Mouse (Mus musculus): Measurements from ENCODE around the gene Tppp. TPM values are rescaled to one million over a fixed set of nuclear protein-coding genes. Genes with fewer than 3 reads are reported as not detected.
"Not testable (repeated sequence)": the region's sequence is repeated elsewhere in the genome, so short reads cannot be mapped to it uniquely, and the experiment has no call there.

Gene Tppp
- polyA plus RNA-seq, 1 experiment from 2014 or later = 7.3 TPM

DNA sequence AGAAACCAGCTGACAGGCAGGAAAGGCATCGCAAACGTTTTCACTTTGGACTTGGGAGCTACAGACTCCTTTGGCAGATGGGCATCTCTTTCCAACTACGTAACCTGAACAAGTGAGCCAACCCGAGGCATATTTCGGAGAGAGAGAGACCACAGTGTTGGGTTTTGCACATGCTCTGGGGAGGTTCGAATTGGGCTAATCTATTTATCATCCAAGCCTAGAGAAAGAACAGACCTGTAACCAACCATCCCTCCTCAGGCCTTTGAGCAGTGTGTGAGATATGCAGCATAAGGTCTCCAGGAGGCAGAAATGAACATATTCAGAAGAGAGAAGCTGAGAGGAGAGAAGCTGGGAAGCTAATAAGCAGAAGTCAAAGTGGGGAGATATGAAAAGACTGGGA lies 8.2 kb upstream of the Tppp start:
- ATAC-seq (ENCODE audit: low FRiP score) = no peak
- Histone ChIP-seq H3K9ac (no peak overlapping the region), H3K36me3 (no peaks in the 10 kb centered on the region), H3K4me1 (replicated peaks) (no peaks in the 10 kb centered on the region), H3K27ac (no peak overlapping the region), H3K4me3 (no peak overlapping the region), H3K4me2 (no peak overlapping the region), H3K27me3 (peaks cover 10% of the 10 kb centered on the region), H3K9me3 (no peaks in the 10 kb centered on the region)
- WGBS = 82% methylated on average over 6 of the region's 6 CpGs

DNA sequence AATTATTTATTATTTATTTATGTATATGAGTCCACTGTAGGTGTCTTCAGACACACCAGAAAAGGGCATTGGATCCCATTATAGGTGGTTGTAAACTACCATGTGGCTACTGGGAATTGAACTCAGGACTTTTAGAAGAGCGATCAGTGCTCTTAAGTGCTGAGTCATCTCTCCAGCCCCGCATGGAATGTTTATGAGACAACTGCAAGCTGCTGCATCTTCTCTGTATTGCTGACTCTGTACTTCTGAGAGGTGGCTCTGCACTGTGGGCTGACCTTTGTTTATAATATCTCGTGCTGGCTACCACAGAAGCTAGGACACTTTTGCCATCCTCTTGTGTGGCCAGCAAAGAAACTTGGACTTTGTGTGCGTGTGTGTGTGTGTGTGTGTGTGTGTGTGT lies 7.7 kb upstream of the Tppp start:
- no peak overlapping the region for H3K4me2 ChIP-seq
- no peak overlapping the region for H3K4me3 ChIP-seq
- no peaks in the 10 kb centered on the region for H3K9me3 ChIP-seq
- ATAC-seq (ENCODE audit: low FRiP score) = no peak
- no peak overlapping the region for H3K27ac ChIP-seq
- H3K27me3 ChIP-seq = peaks cover 11% of the 10 kb centered on the region
- no peak overlapping the region for H3K9ac ChIP-seq
- no peaks in the 10 kb centered on the region for H3K36me3 ChIP-seq
- no peaks in the 10 kb centered on the region for H3K4me1 ChIP-seq (replicated peaks)
- 79% methylated on average over 4 of the region's 4 CpGs for WGBS

DNA sequence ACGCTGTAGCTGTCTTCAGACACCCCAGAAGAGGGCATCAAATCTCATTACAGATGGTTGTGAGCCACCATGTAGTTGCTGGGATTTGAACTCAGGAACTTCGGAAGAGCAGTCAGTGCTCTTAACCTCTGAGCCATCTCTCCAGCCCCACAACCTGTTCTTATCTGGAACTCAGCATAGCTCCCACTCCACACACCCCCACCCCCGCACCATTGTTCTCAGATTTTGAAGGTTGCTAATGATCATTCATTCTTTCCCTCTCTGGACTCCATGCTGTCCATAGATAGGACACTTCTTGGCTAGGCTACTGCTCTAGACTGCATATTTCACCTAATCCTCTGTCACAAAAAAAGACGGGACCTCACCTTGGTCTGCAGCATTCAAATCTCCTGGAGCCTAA lies 2.3 kb upstream of the Tppp start:
- not testable (repeated sequence) for ATAC-seq (ENCODE audit: low FRiP score); H3K9me3 ChIP-seq
- peaks cover 41% of the 10 kb centered on the region for H3K27me3 ChIP-seq

DNA sequence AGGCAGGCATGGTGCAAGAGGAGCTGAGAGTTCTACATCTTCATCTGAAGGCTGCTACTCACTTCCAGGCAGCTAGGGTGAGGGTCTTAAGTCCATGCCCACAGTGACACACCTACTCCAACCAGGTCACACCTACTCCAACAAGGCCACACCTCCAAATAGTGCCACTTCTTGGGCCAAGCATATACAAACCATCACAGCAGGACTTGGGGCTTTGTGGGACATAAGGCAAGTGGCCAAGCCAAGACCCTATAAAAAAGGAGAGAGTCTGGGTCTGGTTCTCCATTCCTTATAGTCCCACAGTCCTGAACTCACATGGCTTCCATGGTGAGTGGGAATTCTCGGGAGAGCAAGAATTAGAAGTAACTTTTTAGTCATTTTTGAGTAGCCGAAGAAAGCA lies 991 bp upstream of the Tppp start:
- ATAC-seq (ENCODE audit: low FRiP score); H3K9ac ChIP-seq; H3K4me3 ChIP-seq; H3K36me3 ChIP-seq; H3K27ac ChIP-seq; H3K9me3 ChIP-seq: not testable (repeated sequence)
- Histone ChIP-seq H3K4me1 (replicated peaks) (peaks cover 14% of the 10 kb centered on the region), H3K27me3 (peaks cover 49% of the 10 kb centered on the region), H3K4me2 (peak overlapping the region; percentile 97; the same call in 1 of the 2 replicates)
- WGBS = 86% methylated on average over 2 of the region's 2 CpGs

More for the DNA sequence above, 2.3 kb upstream of the Tppp start:
- peaks cover 14% of the 10 kb centered on the region for H3K4me1 ChIP-seq (replicated peaks)
- H3K27ac ChIP-seq, H3K36me3 ChIP-seq, H3K9ac ChIP-seq, H3K4me2 ChIP-seq, H3K4me3 ChIP-seq: not testable (repeated sequence)
- 92% methylated on average over 4 of the region's 4 CpGs for WGBS

DNA sequence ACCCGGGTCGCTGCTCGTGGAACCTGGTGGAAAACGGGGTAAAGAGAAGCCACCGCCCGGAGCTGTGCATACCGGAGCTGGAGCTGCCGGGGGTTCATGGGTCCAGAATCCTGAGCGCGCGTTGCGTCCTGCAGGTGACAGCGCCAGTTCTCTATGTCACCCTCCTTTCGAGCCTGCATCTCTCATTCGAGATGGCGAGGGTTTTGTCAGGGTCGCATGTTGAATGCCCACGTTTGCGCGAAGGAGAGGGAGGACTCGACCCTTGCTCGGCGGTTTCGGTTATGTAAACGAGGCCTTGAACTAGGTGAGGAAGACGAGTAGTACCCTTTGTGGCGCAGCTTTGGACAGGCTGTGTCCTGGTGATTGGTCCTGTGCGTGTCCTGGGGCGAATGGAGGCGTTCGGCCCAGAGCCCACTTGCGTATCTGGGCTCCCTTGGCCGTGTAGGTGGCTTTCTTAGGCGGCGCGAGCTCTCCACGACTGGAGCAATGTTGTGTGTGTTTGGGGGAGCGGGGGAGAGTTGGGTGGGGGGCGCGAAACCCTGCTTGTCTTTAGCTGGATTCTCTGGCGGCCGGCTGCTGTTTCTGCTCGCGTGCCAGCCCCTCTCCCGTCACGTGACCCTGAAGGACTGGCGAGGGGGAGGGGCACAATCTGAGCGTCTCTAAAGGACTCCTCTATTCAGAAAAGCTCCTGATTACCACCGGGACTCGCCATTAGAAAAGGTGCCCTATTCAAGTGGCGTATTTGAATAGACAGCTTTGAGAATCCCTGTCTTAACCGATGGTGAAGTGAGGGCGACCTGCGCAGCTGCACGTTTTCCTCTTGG lies 796 bp downstream of the Tppp start:
- Histone ChIP-seq H3K36me3 (no peaks in the 10 kb centered on the region), H3K9ac (peak overlapping the region; percentile 84), H3K4me2 (peak overlapping the region; percentile 97), H3K4me3 (peak overlapping the region; percentile 66), H3K27ac (peak overlapping the region; percentile 87), H3K9me3 (no peaks in the 10 kb centered on the region), H3K4me1 (replicated peaks) (peaks cover 20% of the 10 kb centered on the region), H3K27me3 (peaks cover 49% of the 10 kb centered on the region)
- peak; percentile 76 for ATAC-seq (ENCODE audit: low FRiP score)
- under 1% methylated on average over 55 of the region's 55 CpGs for WGBS

DNA sequence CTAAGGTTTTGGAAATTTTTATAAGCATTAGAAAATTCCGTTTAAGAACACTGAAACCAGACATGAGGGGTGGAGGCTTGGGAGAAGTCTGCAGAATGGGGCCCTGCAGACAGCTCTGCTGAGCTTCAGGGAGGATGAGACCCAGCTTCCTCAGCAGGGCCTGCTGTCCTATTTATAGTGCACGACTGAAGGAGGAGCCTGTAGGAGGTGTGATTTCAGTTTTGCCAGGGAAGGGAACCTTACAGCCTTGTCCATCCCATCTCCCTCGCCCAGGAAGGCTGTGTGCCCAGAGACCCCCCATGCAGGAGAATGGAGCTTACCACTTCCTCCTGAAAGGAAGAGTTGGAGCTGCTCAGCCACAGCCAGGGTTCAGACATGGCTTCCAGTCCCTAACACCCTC lies 1.5 kb downstream of the Tppp start:
- 13% methylated on average over 3 of the region's 3 CpGs for WGBS
- H3K27me3 ChIP-seq = peaks cover 45% of the 10 kb centered on the region

DNA sequence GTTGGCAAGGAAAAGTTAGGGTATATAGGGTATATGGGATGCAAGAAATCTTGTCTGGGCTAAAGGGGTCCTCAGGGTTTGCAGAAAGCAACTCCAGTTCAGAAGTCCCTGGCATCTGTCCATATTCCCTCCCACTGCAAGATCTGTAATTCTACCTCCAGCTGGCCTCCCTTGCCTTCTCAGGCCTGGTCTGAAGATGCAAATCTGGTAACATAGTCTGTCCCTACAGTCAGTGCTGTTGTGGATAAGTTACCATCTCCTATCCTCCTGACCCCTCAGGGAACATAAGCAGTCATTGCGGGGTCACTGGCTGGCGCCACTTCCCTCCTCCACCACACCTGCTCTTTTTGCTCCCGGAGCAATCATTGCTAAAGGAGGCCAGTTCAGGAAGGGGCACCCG lies 6.7 kb downstream of the Tppp start:
- no peak overlapping the region for H3K4me2 ChIP-seq
- H3K9ac ChIP-seq = no peak overlapping the region
- H3K27ac ChIP-seq = no peak overlapping the region
- H3K4me1 ChIP-seq (replicated peaks) = peaks cover 27% of the 10 kb centered on the region
- H3K27me3 ChIP-seq = peaks cover 14% of the 10 kb centered on the region; the same call in 1 of the 2 replicates
- no peaks in the 10 kb centered on the region for H3K36me3 ChIP-seq
- ATAC-seq (ENCODE audit: low FRiP score) = no peak; the same call in 1 of the 2 replicates
- H3K9me3 ChIP-seq = no peaks in the 10 kb centered on the region
- no peak overlapping the region for H3K4me3 ChIP-seq
- WGBS = 75% methylated on average over 4 of the region's 4 CpGs

More for the DNA sequence above, 1.5 kb downstream of the Tppp start:
- Histone ChIP-seq H3K4me1 (replicated peaks) (peaks cover 25% of the 10 kb centered on the region), H3K9ac (peak overlapping the region; percentile 84), H3K4me3 (peak overlapping the region; percentile 66), H3K9me3 (no peaks in the 10 kb centered on the region), H3K36me3 (no peaks in the 10 kb centered on the region), H3K4me2 (peak overlapping the region; percentile 97), H3K27ac (peak overlapping the region; percentile 87)
- peak; percentile 29 for ATAC-seq (ENCODE audit: low FRiP score)

DNA sequence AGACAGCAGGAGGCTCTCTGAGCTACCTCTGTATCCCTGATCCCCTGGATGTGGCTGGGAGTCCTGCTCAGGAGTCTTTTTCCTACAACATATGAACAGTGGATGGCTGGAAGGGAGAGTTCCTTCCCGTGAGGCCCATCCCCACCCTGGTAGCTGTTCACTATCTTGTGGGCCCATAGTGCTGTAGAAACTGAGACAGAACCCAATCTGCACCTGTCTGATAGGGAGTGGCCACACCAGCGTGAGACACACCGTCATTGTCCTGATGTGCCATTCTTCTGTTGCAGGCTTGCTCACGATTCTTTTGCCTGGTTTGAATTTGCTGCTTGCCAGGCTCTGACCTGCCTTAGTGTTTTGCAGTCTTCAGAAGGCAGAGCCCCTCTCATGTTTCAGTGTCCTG lies 8.2 kb downstream of the Tppp start:
- H3K27me3 ChIP-seq = peaks cover 2% of the 10 kb centered on the region; the same call in 1 of the 2 replicates
- 87% methylated on average over 4 of the region's 4 CpGs for WGBS
- H3K27ac ChIP-seq = no peak overlapping the region
- H3K9me3 ChIP-seq = no peaks in the 10 kb centered on the region
- H3K36me3 ChIP-seq = peaks cover 6% of the 10 kb centered on the region; the same call in 1 of the 2 replicates
- no peak overlapping the region for H3K4me3 ChIP-seq
- no peak for ATAC-seq (ENCODE audit: low FRiP score)
- H3K9ac ChIP-seq = no peak overlapping the region
- H3K4me1 ChIP-seq (replicated peaks) = peaks cover 18% of the 10 kb centered on the region
- no peak overlapping the region for H3K4me2 ChIP-seq

DNA sequence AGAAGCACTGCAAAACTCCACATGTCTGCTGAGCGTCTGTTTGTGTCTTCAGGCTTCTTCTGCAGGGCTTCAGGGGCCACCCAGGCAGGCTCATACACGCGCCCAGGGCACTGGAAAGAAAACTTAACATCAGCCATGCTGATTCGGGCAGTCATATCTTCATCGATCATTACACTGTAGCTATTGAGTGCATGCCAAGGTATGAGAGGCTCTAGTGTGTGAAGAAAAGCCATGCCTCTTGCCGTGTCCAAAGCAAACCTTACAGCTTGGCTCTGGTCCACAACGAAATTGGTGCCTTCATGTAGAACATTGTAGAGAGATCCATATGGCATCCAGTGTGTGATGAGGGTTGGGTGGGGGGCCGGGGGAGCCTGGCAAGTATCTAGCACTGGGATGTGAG lies 9.8 kb downstream of the Tppp start:
- H3K4me2 ChIP-seq; H3K9me3 ChIP-seq; H3K4me3 ChIP-seq; H3K36me3 ChIP-seq; H3K27me3 ChIP-seq; ATAC-seq (ENCODE audit: low FRiP score); H3K9ac ChIP-seq; H3K27ac ChIP-seq: not testable (repeated sequence)
- 89% methylated on average over 8 of the region's 8 CpGs for WGBS
- peaks cover 18% of the 10 kb centered on the region for H3K4me1 ChIP-seq (replicated peaks)

DNA sequence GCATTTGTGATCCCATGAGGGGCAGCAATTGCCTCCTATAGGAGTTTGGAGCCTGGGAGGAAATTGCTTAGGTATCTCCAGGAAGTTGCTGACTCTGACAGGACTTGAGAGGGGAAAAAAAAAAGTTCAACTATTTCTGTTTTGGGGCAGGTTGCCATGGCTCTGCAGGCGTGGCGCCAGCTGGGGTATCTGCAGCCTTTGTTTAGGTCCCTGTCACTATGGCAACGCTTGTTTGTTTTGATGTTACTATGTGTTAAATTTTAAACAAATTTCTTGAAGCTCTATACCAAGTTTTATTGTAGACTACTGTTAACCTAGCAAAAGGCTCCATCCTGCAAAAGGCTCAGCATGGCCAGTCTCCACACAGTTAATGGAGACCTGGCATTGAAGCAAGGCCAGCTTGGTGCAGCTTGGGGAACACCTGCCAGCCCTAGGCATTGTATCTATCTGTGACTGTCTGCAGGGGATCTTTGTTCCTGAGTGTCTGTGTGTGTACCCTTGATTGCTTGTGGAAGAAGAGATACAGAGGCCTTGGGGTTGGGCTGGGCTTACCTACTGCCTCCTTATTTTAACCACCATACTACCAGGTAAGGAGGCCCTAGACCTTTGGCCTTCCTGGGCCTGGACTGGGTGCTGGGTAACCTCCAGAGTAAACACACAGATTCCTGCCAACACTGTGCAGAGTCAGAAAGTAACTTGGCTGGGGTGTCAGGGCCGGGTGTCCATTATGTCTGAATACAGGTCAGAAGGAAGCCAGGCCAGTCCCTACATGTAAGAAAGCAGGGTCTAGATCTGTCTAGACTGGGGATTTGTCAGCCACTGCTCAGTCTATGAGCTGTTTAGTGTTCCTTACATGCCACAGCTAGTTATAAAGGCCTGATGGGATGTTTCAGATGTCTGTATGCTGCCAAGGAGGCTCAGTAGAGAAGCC lies 16.2 kb downstream of the Tppp start:
- H3K4me1 ChIP-seq (replicated peaks) = peaks cover 14% of the 10 kb centered on the region
- H3K9me3 ChIP-seq = no peaks in the 10 kb centered on the region
- no peak overlapping the region for H3K4me3 ChIP-seq
- H3K27ac ChIP-seq = 0 out of 2 replicates have a peak overlapping the region, but pooled peaks have one; percentile 5
- 0 out of 2 replicates have a peak, but pooled peaks have one; percentile 29 for ATAC-seq (ENCODE audit: low FRiP score)
- H3K36me3 ChIP-seq = peaks cover 14% of the 10 kb centered on the region
- 64% methylated on average over 4 of the region's 4 CpGs for WGBS
- no peaks in the 10 kb centered on the region for H3K27me3 ChIP-seq
- H3K9ac ChIP-seq = no peak overlapping the region
- H3K4me2 ChIP-seq = no peak overlapping the region

DNA sequence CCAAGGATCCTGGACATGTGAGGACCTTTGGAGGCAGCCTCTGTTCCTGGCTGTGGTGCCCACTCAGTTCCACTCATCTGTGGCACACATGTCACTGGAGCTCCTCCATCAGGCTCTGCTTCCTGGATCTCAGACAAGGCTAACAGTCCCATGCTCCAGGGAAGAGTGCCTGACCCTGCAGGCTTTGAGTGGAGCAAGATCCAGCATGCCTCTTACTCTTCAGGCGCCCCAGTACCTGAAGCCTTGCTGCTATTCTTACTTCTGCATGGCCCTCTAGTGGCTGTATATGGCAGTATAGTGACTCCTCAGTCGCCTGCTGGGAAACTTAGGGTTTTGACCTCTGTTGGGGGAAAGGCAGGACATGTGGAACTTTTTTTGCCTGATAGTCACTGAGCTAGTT lies 17.0 kb downstream of the Tppp start:
- peaks cover 19% of the 10 kb centered on the region for H3K36me3 ChIP-seq
- 25% methylated on average over 2 of the region's 2 CpGs for WGBS
- H3K4me1 ChIP-seq (replicated peaks) = peaks cover 14% of the 10 kb centered on the region
- no peaks in the 10 kb centered on the region for H3K27me3 ChIP-seq
- peak; percentile 71 for ATAC-seq (ENCODE audit: low FRiP score)
- H3K9me3 ChIP-seq = no peaks in the 10 kb centered on the region
- no peak overlapping the region for H3K4me3 ChIP-seq
- no peak overlapping the region for H3K4me2 ChIP-seq
- no peak overlapping the region for H3K27ac ChIP-seq
- no peak overlapping the region for H3K9ac ChIP-seq

DNA sequence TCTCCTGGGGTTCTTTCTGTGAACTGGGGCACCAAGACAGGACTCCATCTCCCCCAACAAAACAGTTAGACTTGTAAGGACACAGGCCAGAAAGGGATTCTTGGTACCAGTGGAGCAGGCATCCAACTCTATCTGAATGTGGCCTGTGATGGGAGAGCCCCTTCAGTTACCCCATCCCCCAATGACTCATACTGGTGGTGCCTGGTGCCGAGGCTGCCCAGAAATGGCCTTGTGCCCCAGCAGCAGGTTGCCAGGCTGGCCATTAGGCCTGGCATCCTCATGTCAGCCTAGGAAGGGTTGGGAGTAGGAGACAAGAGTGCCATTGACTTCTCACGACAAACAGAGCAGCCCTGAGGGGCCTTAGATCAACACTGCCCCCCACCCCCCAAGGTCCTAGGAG lies 18.9 kb downstream of the Tppp start:
- H3K36me3 ChIP-seq = peaks cover 34% of the 10 kb centered on the region
- ATAC-seq (ENCODE audit: low FRiP score) = no peak
- H3K4me2 ChIP-seq = no peak overlapping the region
- no peaks in the 10 kb centered on the region for H3K9me3 ChIP-seq
- WGBS = 64% methylated on average over 2 of the region's 2 CpGs
- H3K4me3 ChIP-seq = no peak overlapping the region
- peaks cover 14% of the 10 kb centered on the region for H3K4me1 ChIP-seq (replicated peaks)
- H3K27ac ChIP-seq = no peak overlapping the region
- H3K9ac ChIP-seq = no peak overlapping the region
- H3K27me3 ChIP-seq = no peaks in the 10 kb centered on the region
